Mouse (Mus musculus) gastrocnemius, postnatal 36 days (tissue): ENCODE results near the gene Gcn1l1. TPM values are rescaled to one million over a fixed set of nuclear protein-coding genes. Genes with fewer than 3 reads are reported as not detected.

Experiments used
- DNase-seq, 2 experiments: peaks; one replicate each; pipeline ENCODE4 v3.0.0; 2022
- intact Hi-C: fragments of 180-260 bp; cut with DNase I; formaldehyde crosslinking; loops from one replicate; pipeline ENCODE4 v1.15.1; 2025
- total RNA-seq, 2 experiments: library from RNA; stranded (reverse); gene quantifications; 2 replicates each; pipeline ENCODE4 v1.2.3; 2021

Gene Gcn1l1
- total RNA-seq, 2 experiments from 2014 or later, result 25.5 to 28.8 TPM

GRCm38 (mm10) chr5:115644192-115644591, 79.1 kb downstream of the Gcn1l1 start:
- no peak for DNase-seq

GRCm38 (mm10) chr5:115648876-115649275, 83.8 kb downstream of the Gcn1l1 start:
- no peak for DNase-seq
- intact Hi-C loops, result no loop called here

More at GRCm38 (mm10) chr5:115644192-115644591, 79.1 kb downstream of the Gcn1l1 start:
- intact Hi-C loops, result no loop called here

DNA sequence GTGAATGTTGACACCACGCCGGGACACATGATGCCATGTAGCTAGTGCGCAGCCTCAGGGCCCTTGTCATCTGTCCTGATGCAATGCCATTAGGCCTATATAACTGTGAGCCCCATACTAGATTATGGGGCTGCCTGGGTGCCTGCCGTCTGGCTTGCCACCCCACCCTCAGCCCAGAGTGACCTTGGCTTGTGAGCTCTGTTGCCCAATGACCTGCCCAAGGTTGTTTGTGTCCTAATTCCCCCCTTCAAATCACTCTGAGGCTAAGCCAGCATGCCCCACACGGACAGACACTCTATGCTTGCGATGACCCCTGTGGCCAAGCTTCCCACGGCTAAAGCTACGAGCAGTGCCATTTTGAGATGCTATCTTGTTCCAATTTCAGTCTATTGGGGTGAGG, 84.6 kb downstream of the Gcn1l1 start:
- no peak for DNase-seq
- intact Hi-C loops, result no loop called here

DNA sequence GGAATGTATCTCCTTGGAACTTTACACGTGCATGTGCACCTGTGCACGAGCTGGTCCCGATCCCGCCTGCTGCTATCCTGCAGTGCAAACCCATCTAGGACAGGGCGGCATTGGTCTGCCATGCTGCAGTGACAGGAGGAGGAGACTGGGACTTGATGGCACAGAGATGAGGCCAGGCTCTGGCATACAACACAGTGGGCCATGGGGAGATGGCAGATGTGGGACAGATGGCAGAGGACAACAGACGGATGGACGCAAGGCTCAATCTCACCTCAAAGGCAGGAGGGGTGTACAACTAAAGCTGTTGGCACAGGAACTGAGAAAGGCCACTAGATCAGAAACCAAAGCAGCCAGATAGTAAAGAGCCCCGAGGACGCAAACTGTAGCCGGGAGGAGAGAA, 85.8 kb downstream of the Gcn1l1 start:
- DNase-seq, result no peak
- intact Hi-C loops, result no loop called here

DNA sequence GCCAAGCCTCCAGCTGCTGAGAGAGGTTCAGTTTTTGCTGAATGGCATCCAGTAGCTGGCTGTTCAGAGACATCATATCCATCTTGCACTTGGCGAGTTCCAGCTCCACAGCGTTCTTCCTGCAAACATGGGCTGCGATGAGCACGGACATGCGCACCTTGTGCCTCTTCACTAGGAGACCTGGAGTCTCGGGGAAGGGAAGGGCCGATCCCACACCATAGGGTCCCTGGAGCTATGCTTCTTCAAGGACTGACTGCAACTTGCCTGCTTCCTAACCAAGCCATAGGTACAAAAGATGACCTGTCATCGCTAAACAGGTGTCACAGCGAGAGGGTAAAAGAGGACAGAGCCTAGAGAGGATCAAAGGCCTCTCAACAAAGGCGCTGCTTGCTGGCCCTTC, 86.8 kb downstream of the Gcn1l1 start:
- intact Hi-C loops, result no loop called here
- no peak for DNase-seq

DNA sequence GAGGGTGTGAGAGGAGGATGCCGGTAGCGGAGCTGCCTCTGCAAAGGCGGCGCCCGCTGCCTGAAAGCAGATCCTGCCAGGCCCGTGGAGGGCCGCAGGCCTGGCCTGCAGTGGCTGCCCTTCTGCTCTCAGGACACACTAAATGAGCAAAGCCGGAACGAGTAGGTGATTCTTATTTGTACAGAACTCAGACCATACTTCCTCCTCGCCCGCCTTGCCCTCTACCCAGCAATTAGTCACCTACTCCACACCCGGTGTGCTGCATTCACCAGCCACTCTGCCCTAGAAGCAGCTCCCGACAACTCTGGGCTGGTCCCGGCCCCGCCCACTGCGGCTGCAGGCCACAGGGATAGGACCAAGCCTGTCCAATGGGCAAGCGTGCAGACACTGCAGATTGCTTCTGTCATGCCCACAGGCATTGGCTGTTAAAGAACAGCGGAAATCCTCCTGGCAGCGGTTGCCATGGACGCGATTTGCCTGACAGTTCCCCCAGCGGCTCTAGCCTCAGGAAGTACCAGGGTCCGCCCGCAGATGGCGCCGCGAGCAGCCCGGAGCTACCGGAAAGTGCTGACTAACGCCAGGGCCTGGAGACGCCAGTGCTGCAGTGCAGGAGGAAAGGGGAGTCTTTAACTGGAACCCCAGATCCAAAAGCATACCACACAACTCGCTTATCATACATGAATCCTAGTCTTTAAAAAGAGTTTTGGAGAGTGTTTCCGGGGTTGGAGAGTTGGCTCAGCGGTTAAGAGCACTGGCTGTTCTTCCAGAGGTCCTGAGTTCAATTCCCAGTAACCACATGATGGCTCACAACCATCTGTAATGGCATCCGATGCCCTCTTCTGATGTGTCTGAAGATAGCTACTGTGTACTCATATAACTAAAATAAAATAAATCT, 87.9 kb downstream of the Gcn1l1 start:
- intact Hi-C loops, result no loop called here
- peak; percentile 100 for DNase-seq

- intact Hi-C loops, result no loop called here
- DNase-seq, result no peak
Measured at GRCm38 (mm10) chr5:115653776-115654175, 88.7 kb downstream of the Gcn1l1 start.

DNA sequence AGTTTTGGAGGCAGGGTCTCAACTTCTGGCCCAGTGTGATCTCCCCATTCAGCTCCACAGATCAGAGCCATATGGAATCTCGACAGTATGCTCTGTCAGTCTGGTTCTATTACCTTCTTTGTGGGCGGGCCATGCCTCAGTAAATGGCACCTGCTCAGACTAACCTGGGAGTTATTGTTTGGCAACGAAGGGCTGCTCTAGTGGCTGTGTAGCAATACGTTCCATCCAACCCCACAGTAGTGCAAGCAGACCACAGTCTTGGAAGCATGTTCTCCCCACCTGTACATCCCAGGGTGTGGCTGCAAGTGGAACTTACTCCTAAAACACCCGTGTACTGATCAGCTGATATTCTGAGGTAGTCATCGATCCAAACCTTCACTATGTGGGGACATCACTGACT, 91.6 kb downstream of the Gcn1l1 start:
- intact Hi-C loops, result no loop called here
- no peak for DNase-seq

DNA sequence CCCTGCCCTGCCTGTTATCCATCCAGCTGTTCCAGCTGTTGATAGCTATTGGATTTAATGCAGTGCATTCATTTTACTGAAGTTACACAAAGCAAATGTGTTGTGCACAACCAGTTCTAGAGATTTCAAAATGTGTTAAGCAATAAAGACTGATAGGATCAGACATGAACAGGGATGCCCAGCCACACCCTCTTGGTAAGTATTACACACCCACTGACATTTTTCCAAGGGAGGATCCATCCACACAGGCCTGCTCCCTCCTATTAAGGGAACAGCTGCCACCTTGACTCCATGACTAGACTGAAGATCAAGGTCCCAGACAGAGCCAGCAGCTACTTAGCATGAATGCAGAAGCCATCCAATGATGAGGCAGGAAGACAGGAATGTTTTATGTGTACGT, 92.2 kb downstream of the Gcn1l1 start:
- intact Hi-C loops, result no loop called here
- DNase-seq, result no peak

DNA sequence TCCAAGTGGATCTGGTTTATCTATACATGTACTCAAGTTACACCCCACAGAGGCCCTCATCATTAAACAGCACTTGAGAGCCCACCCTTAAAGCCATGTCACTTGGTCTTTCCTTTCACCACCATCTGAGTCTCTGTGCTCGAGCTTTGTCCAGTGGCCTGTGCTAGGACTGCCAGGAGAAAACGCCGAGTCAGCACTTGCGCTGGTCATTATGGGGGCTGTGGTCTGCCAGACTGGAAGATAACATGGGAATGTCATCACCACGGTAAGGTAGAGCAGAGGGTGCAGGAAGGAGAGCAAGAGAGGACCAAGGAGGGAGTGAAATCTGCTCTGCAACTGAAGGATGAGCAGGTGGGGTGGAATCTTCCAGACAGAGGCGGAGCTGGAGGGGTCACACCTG, 93.3 kb downstream of the Gcn1l1 start:
- intact Hi-C loops, result no loop called here

GRCm38 (mm10) chr5:115662658-115663057, 97.6 kb downstream of the Gcn1l1 start:
- intact Hi-C loops, result no loop called here
- DNase-seq, result no peak

More for the DNA sequence above, 93.3 kb downstream of the Gcn1l1 start:
- no peak for DNase-seq

GRCm38 (mm10) chr5:115666366-115667065, 101.5 kb downstream of the Gcn1l1 start:
- DNase-seq, result no peak
- intact Hi-C loops, result no loop called here

DNA sequence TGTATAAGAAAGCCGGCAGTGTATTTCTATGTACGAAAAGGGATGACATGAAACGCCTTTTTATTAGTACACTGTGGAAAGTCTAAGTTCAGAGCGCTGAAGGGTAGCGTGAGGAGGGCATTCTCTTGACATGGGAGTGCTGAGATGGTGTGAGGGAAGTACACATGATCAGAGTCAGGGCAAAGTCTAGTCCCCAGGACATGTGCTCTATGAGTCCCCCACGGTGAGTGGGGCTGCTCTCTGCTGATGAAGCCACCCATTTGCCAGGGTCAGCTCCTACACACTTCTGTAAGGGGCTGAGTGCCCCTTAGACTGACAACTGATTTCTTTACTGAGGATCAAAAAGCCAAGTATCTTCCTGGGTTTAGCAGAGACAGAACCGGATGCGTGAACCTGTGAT, 102.2 kb downstream of the Gcn1l1 start:
- no peak for DNase-seq
- intact Hi-C loops, result no loop called here

DNA sequence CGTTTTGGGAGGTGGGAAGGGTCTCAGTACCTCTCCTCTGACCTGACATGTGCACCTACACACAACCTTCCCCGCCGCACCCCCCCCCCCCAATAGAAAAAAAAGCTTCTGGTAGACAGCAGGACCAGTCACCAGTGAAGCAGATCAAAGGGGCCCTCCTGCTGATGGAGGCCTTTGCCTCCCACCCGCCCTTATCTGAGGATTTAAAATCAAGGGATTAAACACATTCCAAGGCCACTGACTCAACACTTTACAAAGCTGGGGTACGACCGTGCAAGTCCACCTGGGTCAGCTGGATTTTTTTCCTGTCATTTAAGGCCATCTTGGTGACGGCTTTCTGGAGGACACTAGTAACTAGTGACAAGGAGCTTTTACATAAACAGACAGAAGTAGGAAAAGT, 102.8 kb downstream of the Gcn1l1 start:
- intact Hi-C loops, result no loop called here
- no peak for DNase-seq

- intact Hi-C loops, result no loop called here
- no peak for DNase-seq
Measured at GRCm38 (mm10) chr5:115668986-115669385, 103.9 kb downstream of the Gcn1l1 start.

- intact Hi-C loops, result no loop called here
- DNase-seq, result no peak
Measured at GRCm38 (mm10) chr5:115669974-115670373, 104.9 kb downstream of the Gcn1l1 start.

GRCm38 (mm10) chr5:115670406-115670805, 105.4 kb downstream of the Gcn1l1 start:
- no peak for DNase-seq
- intact Hi-C loops, result no loop called here

- intact Hi-C loops, result no loop called here
- DNase-seq, result no peak
Measured at GRCm38 (mm10) chr5:115671846-115672245, 106.8 kb downstream of the Gcn1l1 start.
